Mouse (Mus musculus) adrenal gland, adult (tissue): ENCODE measurements around the gene 1700092M07Rik.

ENCODE experiments used
- DNase-seq, 2 experiments: peaks; one replicate each; pipeline ENCODE4 v3.0.0; 2022 to 2023; ENCODE audit warnings: low spot score in 1 of 2; ENCODE audit not compliant: inconsistent age in 2 of 2

Gene 1700092M07Rik

GRCm38 (mm10) chr19:8740603-8741002 lies at the start of gene 1700092M07Rik:
Gene 1700092M07Rik (plus strand): TSS chr19:8740718.
- DNase-seq: peak in 1 of 2 experiments; percentile 46

- DNase-seq: no peak
Observed at GRCm38 (mm10) chr19:8691871-8692539, 48.5 kb upstream of the 1700092M07Rik start.

DNA sequence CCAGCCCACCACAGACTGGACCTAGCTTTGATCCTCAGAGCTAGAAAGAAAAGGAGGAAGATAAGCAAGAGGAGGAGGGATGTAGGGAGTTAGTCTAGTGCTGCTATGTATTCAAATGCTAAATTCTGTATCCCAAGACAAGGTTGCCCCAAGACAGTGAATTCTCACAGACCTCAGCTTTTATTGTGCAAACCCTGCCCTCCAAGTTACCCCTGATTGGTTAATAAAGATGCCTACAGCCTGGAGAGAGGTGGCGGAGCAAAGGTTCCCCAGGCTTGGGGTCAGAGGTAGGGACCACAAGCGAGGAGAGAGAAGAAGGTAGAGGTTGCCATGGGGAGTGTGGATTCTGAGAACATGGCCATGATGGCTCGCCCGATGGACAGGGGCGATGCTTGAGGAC lies 47.8 kb upstream of the 1700092M07Rik start:
- DNase-seq: no peak

- DNase-seq: peak; percentile 48 to 80
Observed at GRCm38 (mm10) chr19:8695330-8695729, 45.2 kb upstream of the 1700092M07Rik start.

DNA sequence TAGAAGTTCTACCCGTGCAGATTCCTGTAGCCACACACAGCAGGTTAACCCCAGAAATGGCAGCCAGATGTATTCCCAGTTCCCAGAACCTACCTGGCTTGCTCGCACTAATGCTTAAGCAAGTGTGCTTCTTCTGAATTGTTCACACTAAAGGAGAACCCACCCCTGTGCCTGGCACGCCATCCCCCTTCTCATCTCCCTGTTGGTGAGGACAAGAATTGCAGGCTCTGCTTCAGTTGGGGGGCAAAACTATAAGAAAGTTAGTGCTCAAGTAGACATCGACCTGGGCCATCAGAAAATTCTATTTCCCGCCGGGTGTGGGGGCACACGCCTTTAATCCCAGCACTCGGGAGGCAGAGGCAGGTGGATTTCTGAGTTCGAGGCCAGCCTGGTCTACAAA lies 40.9 kb upstream of the 1700092M07Rik start:
- DNase-seq: no peak

DNA sequence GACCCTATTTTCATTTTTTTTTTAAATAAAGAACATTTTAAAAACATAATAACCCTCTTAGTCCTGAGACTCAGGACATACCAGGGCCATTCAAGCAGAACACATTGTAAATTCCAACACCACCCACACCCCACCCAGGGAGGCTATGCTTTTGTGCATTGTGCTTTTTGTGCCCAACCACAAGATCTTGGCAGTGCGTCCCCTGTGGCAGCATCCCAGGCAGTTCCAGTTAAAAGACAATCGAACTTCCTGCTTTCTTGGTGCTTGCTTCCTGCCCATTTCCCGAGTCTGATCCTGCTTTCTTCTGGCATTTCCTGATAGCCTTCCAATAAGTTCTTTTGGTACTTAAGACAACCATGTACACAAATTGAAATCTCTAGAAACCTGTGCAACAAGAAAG lies 38.1 kb upstream of the 1700092M07Rik start:
- peak in 1 of 2 experiments; percentile 68 for DNase-seq

- no peak for DNase-seq
Observed at GRCm38 (mm10) chr19:8703571-8703970, 36.9 kb upstream of the 1700092M07Rik start.

DNA sequence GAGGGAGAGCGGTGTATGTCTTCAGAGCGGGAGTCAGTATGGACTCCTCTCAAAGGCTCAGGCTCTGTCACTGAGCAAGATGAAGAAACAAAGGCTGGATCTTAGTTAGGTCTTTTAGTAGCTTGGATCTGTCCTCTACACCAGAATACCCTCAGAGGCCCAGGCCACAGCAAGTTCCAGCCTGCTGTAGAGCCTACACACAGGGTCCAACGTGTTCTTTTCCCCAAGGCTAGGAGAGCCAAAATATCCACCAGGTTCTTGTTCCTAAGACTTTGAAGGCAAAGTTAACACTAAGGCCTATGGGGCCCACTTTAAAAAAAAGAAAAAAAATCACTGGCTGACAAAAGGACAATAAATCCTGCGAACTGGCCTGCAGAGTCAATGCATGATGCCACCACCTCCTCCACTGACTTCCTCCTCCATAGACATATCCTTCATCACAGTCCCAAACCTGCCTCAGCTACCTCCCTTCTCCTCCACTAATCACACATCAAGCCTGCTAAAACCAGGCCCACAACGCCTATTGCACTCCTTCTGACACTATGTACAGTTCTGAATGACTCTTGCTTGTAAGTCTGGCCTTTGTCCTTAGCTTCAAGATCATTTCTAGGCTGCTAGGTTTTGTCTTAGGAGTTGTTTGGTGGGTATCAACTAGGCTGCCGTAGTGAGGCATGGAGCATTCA lies 35.4 kb upstream of the 1700092M07Rik start:
- no peak for DNase-seq

DNA sequence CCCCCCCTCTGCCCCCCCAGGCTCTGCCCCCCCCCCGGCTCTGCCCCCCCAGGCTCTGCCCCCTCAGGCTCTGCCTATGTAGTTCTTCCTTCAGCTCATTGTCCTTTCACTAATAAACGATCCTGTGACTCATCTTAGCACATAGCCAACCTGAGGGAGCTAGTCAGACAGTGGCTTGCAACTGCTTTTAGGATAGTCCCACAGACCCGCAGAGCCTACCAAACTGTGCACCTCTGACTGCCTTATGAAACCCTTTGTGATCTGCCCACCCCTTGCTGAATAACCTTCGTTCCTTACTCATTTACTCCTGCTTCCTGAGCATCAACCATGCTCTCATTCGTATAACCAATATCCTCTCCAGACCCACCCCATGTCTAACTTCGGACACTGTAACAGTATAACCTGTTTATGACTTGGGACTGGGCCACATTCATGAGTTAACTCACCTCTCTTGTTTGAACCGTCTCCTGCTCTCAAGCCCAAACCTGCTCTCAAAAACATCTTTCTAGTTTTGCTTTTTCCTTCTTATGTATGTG lies 34.3 kb upstream of the 1700092M07Rik start:
- no peak for DNase-seq

DNA sequence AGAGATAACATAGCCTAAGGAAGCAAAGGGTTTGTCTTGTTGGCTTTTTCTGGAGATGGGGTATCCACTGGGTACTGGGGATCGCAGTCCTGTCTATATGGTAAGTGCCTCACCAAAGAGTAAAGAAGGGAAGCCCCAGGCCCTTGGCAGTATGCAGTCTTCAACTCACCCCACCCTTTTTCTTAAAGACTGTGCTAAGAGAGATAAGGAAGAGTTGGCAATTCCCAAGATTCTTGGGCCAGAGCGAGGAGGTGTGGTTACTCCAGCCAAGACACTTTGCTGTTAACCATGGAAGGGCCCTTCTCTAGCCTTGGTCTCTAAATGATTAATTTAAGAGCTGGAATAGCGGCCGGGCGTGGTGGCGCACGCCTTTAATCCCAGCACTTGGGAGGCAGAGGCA lies 33.6 kb upstream of the 1700092M07Rik start:
- no peak for DNase-seq

DNA sequence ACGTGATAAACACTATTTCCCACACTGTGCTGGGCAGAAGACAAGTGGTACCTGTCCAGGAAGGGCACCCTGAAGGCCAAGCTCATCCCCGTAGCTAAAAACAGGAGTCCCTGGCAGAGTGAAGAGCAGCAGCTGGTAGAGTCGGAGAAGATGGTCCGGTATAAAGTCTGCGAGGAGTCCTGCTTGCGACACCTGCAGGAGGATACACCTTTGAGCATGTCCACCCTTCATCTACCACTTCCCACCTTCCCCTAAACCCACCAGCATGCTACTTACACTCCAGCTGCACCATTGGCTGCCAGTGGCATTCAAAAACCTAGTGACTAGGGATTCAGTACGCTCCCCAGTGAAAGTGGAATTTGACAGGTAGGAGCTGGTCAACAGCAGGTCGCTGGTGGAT lies 31.6 kb upstream of the 1700092M07Rik start:
- DNase-seq: no peak

DNA sequence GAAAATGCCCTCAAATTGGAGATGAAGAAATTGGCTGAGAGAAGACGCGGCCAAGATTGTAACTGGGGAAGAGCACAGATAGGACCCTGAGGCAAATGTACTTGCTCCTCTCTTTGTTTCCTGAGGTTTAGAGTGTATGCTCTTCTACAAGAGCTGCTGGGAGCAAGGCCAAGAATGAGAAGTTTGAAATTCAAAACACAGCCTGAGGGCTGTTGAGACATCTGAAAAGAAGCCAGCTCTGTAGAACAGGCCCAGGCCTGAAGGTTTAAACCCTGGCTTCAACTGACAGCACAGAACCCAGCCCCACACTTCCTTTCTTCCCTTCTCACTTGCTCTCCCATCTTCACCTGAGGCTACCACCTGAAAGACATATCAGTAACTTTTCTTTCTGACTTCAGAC lies 30.5 kb upstream of the 1700092M07Rik start:
- DNase-seq: peak in 1 of 2 experiments; percentile 37

DNA sequence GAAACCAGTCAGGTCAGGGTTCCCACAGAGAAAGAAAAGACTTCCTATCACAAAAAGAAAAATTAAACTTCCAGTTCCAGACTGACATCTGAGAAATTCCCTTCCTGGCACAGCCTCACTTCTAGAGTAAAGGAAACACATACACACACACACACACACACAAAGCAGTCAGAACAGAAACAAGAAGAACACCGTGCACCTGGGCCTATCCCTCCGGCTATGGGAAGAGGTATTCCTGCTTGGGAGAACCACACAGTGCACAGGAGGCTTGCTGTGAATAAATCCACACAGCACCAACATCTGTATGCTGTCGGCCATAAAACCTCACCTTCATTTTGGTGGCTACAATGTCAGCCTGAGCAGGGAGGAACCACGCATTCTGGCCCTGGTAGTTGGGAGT lies 29.0 kb upstream of the 1700092M07Rik start:
- DNase-seq: peak in 1 of 2 experiments; percentile 47

- peak in 1 of 2 experiments; percentile 50 for DNase-seq
Observed at GRCm38 (mm10) chr19:8711949-8712869, 28.3 kb upstream of the 1700092M07Rik start.

DNA sequence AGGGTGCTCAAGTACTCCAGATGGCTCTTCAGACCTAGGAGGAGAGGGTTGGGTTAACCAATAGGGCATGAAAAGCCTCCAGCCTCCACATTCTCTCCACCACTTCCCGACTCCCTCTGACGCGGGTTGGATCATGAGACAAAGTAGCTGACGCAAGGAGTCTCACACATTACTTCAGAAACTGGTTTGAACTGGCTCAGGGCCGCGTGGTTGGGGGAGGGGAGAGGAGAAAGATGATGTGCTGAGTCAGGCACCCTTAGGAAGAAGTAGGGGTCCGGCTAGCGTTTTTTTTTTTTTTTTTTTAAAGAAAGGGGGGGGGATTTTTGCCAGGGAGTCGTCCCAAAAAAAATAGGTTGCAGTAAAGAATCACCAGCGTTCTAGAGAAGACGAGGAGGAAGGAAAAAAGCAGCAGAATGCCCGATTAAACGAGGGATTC lies 27.6 kb upstream of the 1700092M07Rik start:
- DNase-seq: peak; percentile 85 to 93

GRCm38 (mm10) chr19:8713306-8713996 lies 27.1 kb upstream of the 1700092M07Rik start:
- peak; percentile 93 to 98 for DNase-seq

- no peak for DNase-seq
Observed at GRCm38 (mm10) chr19:8713997-8714652, 26.4 kb upstream of the 1700092M07Rik start.

GRCm38 (mm10) chr19:8714653-8715481 lies 25.7 kb upstream of the 1700092M07Rik start:
- peak in 1 of 2 experiments; percentile 63 for DNase-seq
